Mouse (Mus musculus) forebrain, postnatal 0 days (tissue): ENCODE data around the gene Sox5. TPM values are rescaled to one million over a fixed set of nuclear protein-coding genes. Genes with fewer than 3 reads are reported as not detected.

Source experiments
- ATAC-seq: fragments of 200-750 bp; cut with Nextera tagmentation; 2 replicates; pipeline ENCODE4 v1.8.0; 2017; ENCODE audit warnings: mild to moderate bottlenecking, moderate library complexity
- DNase-seq: peaks from one replicate; pipeline ENCODE4 v3.0.0-alpha.2; 2015
- H3K27ac ChIP-seq: fragments of 300-500 bp; sonication (generic); 2 replicates; pipeline ENCODE4 v1.5.1; 2014; ENCODE audit warnings: low read depth, mild to moderate bottlenecking, antibody characterized with exemption, low read length, moderate library complexity, mixed read lengths
- H3K27me3 ChIP-seq: fragments of 300-500 bp; sonication (generic); 2 replicates; pipeline ENCODE4 v1.6.1; 2014; ENCODE audit warnings: mild to moderate bottlenecking, low read length, mixed read lengths; ENCODE audit not compliant: insufficient read depth
- H3K36me3 ChIP-seq: fragments of 300-500 bp; sonication (generic); 2 replicates; pipeline ENCODE4 v1.6.1; 2014; ENCODE audit warnings: mild to moderate bottlenecking, moderate library complexity; ENCODE audit not compliant: insufficient read depth
- H3K4me1 ChIP-seq: fragments of 300-500 bp; sonication (generic); 2 replicates; pipeline ENCODE4 v1.6.1; 2014; ENCODE audit warnings: antibody characterized with exemption; ENCODE audit not compliant: insufficient read depth
- H3K4me2 ChIP-seq: fragments of 300-500 bp; sonication (generic); 2 replicates; pipeline ENCODE4 v1.6.1; 2014; ENCODE audit warnings: low read depth, mild to moderate bottlenecking, moderate library complexity
- H3K4me3 ChIP-seq: fragments of 300-500 bp; sonication (generic); 2 replicates; pipeline ENCODE4 v1.5.1; 2014; ENCODE audit warnings: low read depth, low read length, mixed read lengths
- H3K9ac ChIP-seq: fragments of 300-500 bp; sonication (generic); 2 replicates; pipeline ENCODE4 v1.6.1; 2014; ENCODE audit warnings: mild to moderate bottlenecking
- H3K9me3 ChIP-seq: fragments of 300-500 bp; sonication (generic); 2 replicates; pipeline ENCODE4 v1.6.1; 2016; ENCODE audit warnings: low read length
- CTCF ChIP-seq: sonication (generic); IDR thresholded peaks from 2 replicates; pipeline ENCODE4 v1.5.1; 2016; ENCODE audit warnings: antibody characterized with exemption, control low read depth, low read depth
- WGBS: fragments of 180-500 bp; shearing (Covaris S2); extraction: QIAGEN DNeasy Blood & Tissue Kit; methylation state at CpG from one replicate; pipeline ENCODE4 v1.1.7; 2014; 5-methylcytosine and 5-hydroxymethylcytosine counted together
- polyA plus RNA-seq: library from polyadenylated mRNA; unstranded; fragments of >200 nt; fragmentation: Nextera tagmentation; extraction: Ambion mirVana; gene quantifications from 2 replicates; pipeline ENCODE4 v1.2.1, GENCODE M21; 2015
- total RNA-seq: library from RNA; depleted of rRNA; stranded (reverse); fragments of >200 nt; gene quantifications from 2 replicates; pipeline ENCODE4 v1.2.3, GENCODE M21; 2014

The Sox5 gene
- total and polyA plus RNA-seq, 2 experiments from 2014 or later: 31.6 to 62.8 TPM

- Histone ChIP-seq H3K4me1 (no peaks in the 10 kb centered on the region), H3K4me2 (no peak overlapping the region), H3K27ac (no peak overlapping the region), H3K36me3 (no peaks in the 10 kb centered on the region), H3K4me3 (no peak overlapping the region), H3K9ac (no peak overlapping the region), H3K9me3 (no peaks in the 10 kb centered on the region), H3K27me3 (no peaks in the 10 kb centered on the region)
- no peak for TF ChIP-seq CTCF
- no peak for ATAC-seq
- DNase-seq: no peak
- WGBS: 80% methylated on average over 5 of the region's 5 CpGs
Observed at GRCm38 (mm10) chr6:144815542-144815941, 33.8 kb upstream of the Sox5 start.

- 4% methylated on average over 6 of the region's 6 CpGs for WGBS
- TF ChIP-seq CTCF: peak; percentile 86
- Histone ChIP-seq H3K27ac (no peak overlapping the region), H3K4me1 (no peaks in the 10 kb centered on the region), H3K9me3 (no peaks in the 10 kb centered on the region), H3K9ac (peak overlapping the region; percentile 28; the same call in 1 of the 2 replicates), H3K27me3 (no peaks in the 10 kb centered on the region), H3K4me2 (peak overlapping the region; percentile 8; the same call in 1 of the 2 replicates), H3K4me3 (no peak overlapping the region), H3K36me3 (no peaks in the 10 kb centered on the region)
- ATAC-seq: peak; percentile 85
- DNase-seq: peak; percentile 86
Observed at GRCm38 (mm10) chr6:144814931-144815364, 33.2 kb upstream of the Sox5 start.

- WGBS: 78% methylated on average over 5 of the region's 5 CpGs
- Histone ChIP-seq H3K9ac (no peak overlapping the region), H3K27me3 (no peaks in the 10 kb centered on the region), H3K9me3 (no peaks in the 10 kb centered on the region), H3K4me3 (no peak overlapping the region), H3K4me1 (no peaks in the 10 kb centered on the region), H3K36me3 (no peaks in the 10 kb centered on the region), H3K4me2 (no peak overlapping the region), H3K27ac (no peak overlapping the region)
- ATAC-seq: no peak
- no peak for TF ChIP-seq CTCF
- DNase-seq: no peak
Observed at GRCm38 (mm10) chr6:144804321-144804720, 22.5 kb upstream of the Sox5 start.

DNA sequence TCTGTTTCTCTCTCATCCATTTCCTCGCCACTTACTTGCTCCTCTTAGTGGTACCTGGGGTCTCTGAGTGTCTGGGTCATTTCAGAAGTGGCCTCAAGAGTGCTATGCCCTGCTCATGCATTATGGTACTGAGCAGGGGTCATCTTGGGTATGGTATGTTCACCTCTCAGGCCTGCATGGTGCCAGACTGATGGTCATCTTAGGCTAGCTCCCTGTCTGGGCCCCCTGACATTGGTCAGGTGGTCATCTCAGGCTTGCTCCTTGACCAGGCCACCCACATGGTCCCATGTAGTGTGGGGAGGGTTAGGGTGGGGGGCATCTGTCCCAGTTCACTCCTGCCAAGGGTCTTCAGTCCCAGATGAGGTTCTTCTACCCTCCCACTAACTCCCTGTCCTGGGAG is 21.3 kb upstream of the Sox5 start:
- Histone ChIP-seq H3K27me3 (no peaks in the 10 kb centered on the region), H3K9ac (no peak overlapping the region), H3K4me2 (no peak overlapping the region), H3K36me3 (no peaks in the 10 kb centered on the region), H3K4me3 (no peak overlapping the region), H3K27ac (no peak overlapping the region), H3K4me1 (no peaks in the 10 kb centered on the region), H3K9me3 (no peaks in the 10 kb centered on the region)
- 96% methylated on average over 1 of the region's 1 CpGs for WGBS
- no peak for TF ChIP-seq CTCF
- no peak for ATAC-seq
- no peak for DNase-seq

DNA sequence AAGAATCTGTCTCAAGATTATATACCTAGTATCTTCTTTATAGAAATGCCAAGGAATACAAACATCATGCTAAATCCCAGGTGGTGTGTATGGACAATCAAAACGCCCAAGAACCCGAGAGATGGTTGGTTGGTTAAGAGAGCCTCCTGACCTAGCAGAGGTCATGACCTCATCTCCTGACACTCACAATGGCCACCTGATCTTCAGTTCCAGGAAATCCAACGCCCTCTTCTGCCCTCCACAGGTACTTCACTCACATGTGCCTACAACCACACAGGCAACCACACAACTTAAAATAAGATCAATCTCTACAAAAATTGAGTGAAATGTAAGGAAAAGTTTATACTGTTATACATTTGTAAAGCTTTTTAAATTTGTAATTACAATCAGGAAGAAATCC is 12.6 kb upstream of the Sox5 start:
- DNase-seq: no peak
- H3K27ac ChIP-seq: no peak overlapping the region
- no peaks in the 10 kb centered on the region for H3K9me3 ChIP-seq
- TF ChIP-seq CTCF: no peak
- no peak for ATAC-seq
- no peaks in the 10 kb centered on the region for H3K27me3 ChIP-seq
- WGBS: 89% methylated on average over 3 of the region's 3 CpGs
- H3K4me3 ChIP-seq: no peak overlapping the region
- H3K4me2 ChIP-seq: no peak overlapping the region
- no peak overlapping the region for H3K9ac ChIP-seq
- H3K36me3 ChIP-seq: no peaks in the 10 kb centered on the region
- no peaks in the 10 kb centered on the region for H3K4me1 ChIP-seq

DNA sequence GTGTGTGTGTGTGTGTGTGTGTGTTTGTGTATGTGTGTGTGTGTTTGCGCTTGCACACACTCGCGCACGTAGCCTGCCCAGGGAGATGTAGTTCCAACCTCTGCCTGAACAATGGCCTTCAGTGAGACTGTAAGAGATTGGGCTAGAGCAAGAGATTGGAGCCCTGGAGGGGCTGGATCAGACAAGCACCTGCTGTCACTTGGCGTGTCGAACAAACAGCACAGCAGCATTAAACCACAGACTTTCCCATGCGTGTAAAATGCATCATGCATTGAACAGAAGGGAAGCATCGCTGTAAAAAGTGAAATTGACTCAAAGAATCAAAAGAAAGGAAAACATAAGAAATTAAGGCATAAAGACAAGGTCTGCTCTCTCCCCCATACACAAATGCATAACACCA is 11.1 kb upstream of the Sox5 start:
- Histone ChIP-seq H3K4me1 (no peaks in the 10 kb centered on the region), H3K4me2 (no peak overlapping the region), H3K9me3 (no peaks in the 10 kb centered on the region), H3K27ac (no peak overlapping the region), H3K4me3 (no peak overlapping the region), H3K36me3 (no peaks in the 10 kb centered on the region), H3K27me3 (no peaks in the 10 kb centered on the region), H3K9ac (no peak overlapping the region)
- WGBS: 66% methylated on average over 8 of the region's 8 CpGs
- no peak for DNase-seq
- no peak for ATAC-seq
- no peak for TF ChIP-seq CTCF

GRCm38 (mm10) chr6:144783295-144783694 is 1.5 kb upstream of the Sox5 start:
- no peaks in the 10 kb centered on the region for H3K36me3 ChIP-seq
- no peak overlapping the region for H3K27ac ChIP-seq
- no peaks in the 10 kb centered on the region for H3K4me1 ChIP-seq
- no peak for TF ChIP-seq CTCF
- DNase-seq: no peak
- no peaks in the 10 kb centered on the region for H3K27me3 ChIP-seq
- H3K4me3 ChIP-seq: 0 out of 2 replicates have a peak overlapping the region, but pooled peaks have one; percentile 67
- H3K4me2 ChIP-seq: peak overlapping the region; percentile 97; the same call in 1 of the 2 replicates
- ATAC-seq: no peak
- no peak overlapping the region for H3K9ac ChIP-seq
- H3K9me3 ChIP-seq: no peaks in the 10 kb centered on the region
